Mouse (Mus musculus): ENCODE results near the gene Gcgr. TPM values are rescaled to one million over a fixed set of nuclear protein-coding genes. Genes with fewer than 3 reads are reported as not detected.
"Not testable (repeated sequence)": the region's sequence is repeated elsewhere in the genome, so short reads cannot be mapped to it uniquely, and the experiment has no call there.

The Gcgr gene
- polyA plus RNA-seq, 1 experiment from 2014 or later: 2.2 TPM

GRCm38 (mm10) chr11:120581490-120582267 lies 51.2 kb downstream of the Gcgr start, which contains the start of gene Arhgdia:
Gene Arhgdia, minus strand, starts transcription at chr11:120581624.
- H3K36me3 ChIP-seq (ENCODE audit: control insufficient read depth, insufficient read depth, low read length): peaks cover 36% of the 10 kb centered on the region
- 3% methylated on average over 72 of the region's 75 CpGs for WGBS

GRCm38 (mm10) chr11:120582268-120582981 lies 51.9 kb downstream of the Gcgr start:
- Histone ChIP-seq H3K4me2 (ENCODE audit: low read depth, low read length) (peak overlapping the region; percentile 96), H3K27ac (ENCODE audit: low read length) (peak overlapping the region; percentile 94), H3K36me3 (ENCODE audit: control insufficient read depth, insufficient read depth, low read length) (peaks cover 36% of the 10 kb centered on the region), H3K9ac (ENCODE audit: low read length) (peak overlapping the region; percentile 98), H3K27me3 (ENCODE audit: control insufficient read depth, insufficient read depth, low read length) (no peaks in the 10 kb centered on the region), H3K4me3 (replicated peaks; ENCODE audit: low read length) (peak overlapping the region; percentile 94), H3K9me3 (replicated peaks; ENCODE audit: control insufficient read depth, low read length) (0 out of 2 replicates have a peak, but pooled peaks cover 5% of the 10 kb centered on the region), H3K4me1 (ENCODE audit: control insufficient read depth, insufficient read depth, low read length) (peaks cover 22% of the 10 kb centered on the region)
- no peak for ATAC-seq (ENCODE audit: insufficient read depth, low FRiP score)
- WGBS: 68% methylated on average over 8 of the region's 8 CpGs

More at GRCm38 (mm10) chr11:120581490-120582267, 51.2 kb downstream of the Gcgr start, which contains the start of gene Arhgdia:
- H3K9me3 ChIP-seq (replicated peaks; ENCODE audit: control insufficient read depth, low read length): 0 out of 2 replicates have a peak, but pooled peaks cover 5% of the 10 kb centered on the region
- peak; percentile 61 for ATAC-seq (ENCODE audit: insufficient read depth, low FRiP score)
- peak within 1 kb of the TSS; percentile 94 for H3K4me3 ChIP-seq (replicated peaks; ENCODE audit: low read length)
- H3K4me2 ChIP-seq (ENCODE audit: low read depth, low read length): peak within 1 kb of the TSS; percentile 96
- peak within 1 kb of the TSS; percentile 94 for H3K27ac ChIP-seq (ENCODE audit: low read length)
- no peaks in the 10 kb centered on the region for H3K27me3 ChIP-seq (ENCODE audit: control insufficient read depth, insufficient read depth, low read length)
- H3K4me1 ChIP-seq (ENCODE audit: control insufficient read depth, insufficient read depth, low read length): peaks cover 22% of the 10 kb centered on the region
- peak within 1 kb of the TSS; percentile 98 for H3K9ac ChIP-seq (ENCODE audit: low read length)

- H3K4me3 ChIP-seq (replicated peaks; ENCODE audit: low read length); ATAC-seq (ENCODE audit: insufficient read depth, low FRiP score); H3K9ac ChIP-seq (ENCODE audit: low read length); H3K9me3 ChIP-seq (replicated peaks; ENCODE audit: control insufficient read depth, low read length); H3K27me3 ChIP-seq (ENCODE audit: control insufficient read depth, insufficient read depth, low read length); H3K4me2 ChIP-seq (ENCODE audit: low read depth, low read length); H3K27ac ChIP-seq (ENCODE audit: low read length): not testable (repeated sequence)
- peaks cover 22% of the 10 kb centered on the region for H3K4me1 ChIP-seq (ENCODE audit: control insufficient read depth, insufficient read depth, low read length)
- peaks cover 32% of the 10 kb centered on the region for H3K36me3 ChIP-seq (ENCODE audit: control insufficient read depth, insufficient read depth, low read length)
- 95% methylated on average over 2 of the region's 2 CpGs for WGBS
Measured at GRCm38 (mm10) chr11:120582982-120583293, 52.4 kb downstream of the Gcgr start.

GRCm38 (mm10) chr11:120583937-120584336 lies 53.4 kb downstream of the Gcgr start:
- H3K9me3 ChIP-seq (replicated peaks; ENCODE audit: control insufficient read depth, low read length): 0 out of 2 replicates have a peak, but pooled peaks cover 5% of the 10 kb centered on the region
- H3K4me3 ChIP-seq (replicated peaks; ENCODE audit: low read length): no peak overlapping the region
- no peak for ATAC-seq (ENCODE audit: insufficient read depth, low FRiP score)
- 97% methylated on average over 1 of the region's 1 CpGs for WGBS
- peaks cover 22% of the 10 kb centered on the region for H3K4me1 ChIP-seq (ENCODE audit: control insufficient read depth, insufficient read depth, low read length)
- no peak overlapping the region for H3K27ac ChIP-seq (ENCODE audit: low read length)
- no peaks in the 10 kb centered on the region for H3K27me3 ChIP-seq (ENCODE audit: control insufficient read depth, insufficient read depth, low read length)
- H3K36me3 ChIP-seq (ENCODE audit: control insufficient read depth, insufficient read depth, low read length): peaks cover 22% of the 10 kb centered on the region
- H3K4me2 ChIP-seq (ENCODE audit: low read depth, low read length): no peak overlapping the region
- no peak overlapping the region for H3K9ac ChIP-seq (ENCODE audit: low read length)

- H3K36me3 ChIP-seq (ENCODE audit: control insufficient read depth, insufficient read depth, low read length): peaks cover 15% of the 10 kb centered on the region; the same call in 1 of the 2 replicates
- H3K27ac ChIP-seq (ENCODE audit: low read length): no peak overlapping the region
- no peaks in the 10 kb centered on the region for H3K27me3 ChIP-seq (ENCODE audit: control insufficient read depth, insufficient read depth, low read length)
- 0 out of 2 replicates have a peak, but pooled peaks cover 5% of the 10 kb centered on the region for H3K9me3 ChIP-seq (replicated peaks; ENCODE audit: control insufficient read depth, low read length)
- no peak for ATAC-seq (ENCODE audit: insufficient read depth, low FRiP score)
- no peak overlapping the region for H3K4me2 ChIP-seq (ENCODE audit: low read depth, low read length)
- H3K4me1 ChIP-seq (ENCODE audit: control insufficient read depth, insufficient read depth, low read length): no peaks in the 10 kb centered on the region
- WGBS: 89% methylated on average over 6 of the region's 6 CpGs
- no peak overlapping the region for H3K9ac ChIP-seq (ENCODE audit: low read length)
- no peak overlapping the region for H3K4me3 ChIP-seq (replicated peaks; ENCODE audit: low read length)
Measured at GRCm38 (mm10) chr11:120588531-120588930, 58.0 kb downstream of the Gcgr start.

Other genes starting within 250 kb of the Gcgr start
- gene Actg1, start 182.2 kb upstream of the Gcgr start, polyA plus RNA-seq (2015; fragmentation: Nextera tagmentation; extraction: Ambion mirVana): 2,700 and 3,060 TPM in 2 replicates
- 0.44 and 0.80 TPM in 2 replicates for gene Fscn2, start 169.2 kb upstream of the Gcgr start, polyA plus RNA-seq (2015; fragmentation: Nextera tagmentation; extraction: Ambion mirVana)
- gene Faap100, start 151.9 kb upstream of the Gcgr start, polyA plus RNA-seq (2015; fragmentation: Nextera tagmentation; extraction: Ambion mirVana): 34.5 and 36.1 TPM in 2 replicates
- gene Nploc4, start 93.0 kb upstream of the Gcgr start, polyA plus RNA-seq (2015; fragmentation: Nextera tagmentation; extraction: Ambion mirVana): 22.8 and 23.5 TPM in 2 replicates
- gene Tspan10, start 88.1 kb upstream of the Gcgr start, polyA plus RNA-seq (2015; fragmentation: Nextera tagmentation; extraction: Ambion mirVana): not detected in 2 replicates
- 0.30 and 0.57 TPM in 2 replicates for gene Pde6g, start 77.2 kb upstream of the Gcgr start, polyA plus RNA-seq (2015; fragmentation: Nextera tagmentation; extraction: Ambion mirVana)
- 14.0 TPM in 2 replicates for gene Oxld1, start 72.6 kb upstream of the Gcgr start, polyA plus RNA-seq (2015; fragmentation: Nextera tagmentation; extraction: Ambion mirVana)
- 28.9 and 33.7 TPM in 2 replicates for gene Ccdc137, start 72.6 kb upstream of the Gcgr start, polyA plus RNA-seq (2015; fragmentation: Nextera tagmentation; extraction: Ambion mirVana)
- gene Arl16, start 63.1 kb upstream of the Gcgr start, polyA plus RNA-seq (2015; fragmentation: Nextera tagmentation; extraction: Ambion mirVana): 35.6 and 38.1 TPM in 2 replicates
- 140 and 145 TPM in 2 replicates for gene Mrpl12, start 46.1 kb upstream of the Gcgr start, polyA plus RNA-seq (2015; fragmentation: Nextera tagmentation; extraction: Ambion mirVana)
- gene Slc25a10, start 38.9 kb upstream of the Gcgr start, polyA plus RNA-seq (2015; fragmentation: Nextera tagmentation; extraction: Ambion mirVana): 73.9 and 75.8 TPM in 2 replicates
- gene Mcrip1, start 19.0 kb downstream of the Gcgr start, polyA plus RNA-seq (2015; fragmentation: Nextera tagmentation; extraction: Ambion mirVana): 152 and 171 TPM in 2 replicates
- gene Ppp1r27, start 20.4 kb downstream of the Gcgr start, polyA plus RNA-seq (2015; fragmentation: Nextera tagmentation; extraction: Ambion mirVana): 2.9 TPM in 1 of 2 replicates, not detected in the other
- gene P4hb, start 42.6 kb downstream of the Gcgr start, polyA plus RNA-seq (2015; fragmentation: Nextera tagmentation; extraction: Ambion mirVana): 1,026 and 1,183 TPM in 2 replicates
- gene Arhgdia, start 50.9 kb downstream of the Gcgr start, polyA plus RNA-seq (2015; fragmentation: Nextera tagmentation; extraction: Ambion mirVana): 543 and 584 TPM in 2 replicates
- 37.0 and 55.5 TPM in 2 replicates for gene Alyref, start 67.7 kb downstream of the Gcgr start, polyA plus RNA-seq (2015; fragmentation: Nextera tagmentation; extraction: Ambion mirVana)
- gene Anapc11, start 67.7 kb downstream of the Gcgr start, polyA plus RNA-seq (2015; fragmentation: Nextera tagmentation; extraction: Ambion mirVana): 176 and 181 TPM in 2 replicates
- gene Npb, start 77.8 kb downstream of the Gcgr start, polyA plus RNA-seq (2015; fragmentation: Nextera tagmentation; extraction: Ambion mirVana): 14.9 and 19.1 TPM in 2 replicates
- gene Pcyt2, start 87.2 kb downstream of the Gcgr start, polyA plus RNA-seq (2015; fragmentation: Nextera tagmentation; extraction: Ambion mirVana): 185 and 197 TPM in 2 replicates
- 36.6 and 37.7 TPM in 2 replicates for gene Sirt7, start 94.5 kb downstream of the Gcgr start, polyA plus RNA-seq (2015; fragmentation: Nextera tagmentation; extraction: Ambion mirVana)
- 19.5 and 22.1 TPM in 2 replicates for gene Mafg, start 102.9 kb downstream of the Gcgr start, polyA plus RNA-seq (2015; fragmentation: Nextera tagmentation; extraction: Ambion mirVana)
- gene Pycr1, start 113.1 kb downstream of the Gcgr start, polyA plus RNA-seq (2015; fragmentation: Nextera tagmentation; extraction: Ambion mirVana): 37.8 and 38.0 TPM in 2 replicates
- 1.4 TPM in 1 of 2 replicates, not detected in the other for gene Myadml2, start 117.5 kb downstream of the Gcgr start, polyA plus RNA-seq (2015; fragmentation: Nextera tagmentation; extraction: Ambion mirVana)
- 2.1 and 2.5 TPM in 2 replicates for gene Notum, start 130.5 kb downstream of the Gcgr start, polyA plus RNA-seq (2015; fragmentation: Nextera tagmentation; extraction: Ambion mirVana)
- gene Aspscr1, start 142.3 kb downstream of the Gcgr start, polyA plus RNA-seq (2015; fragmentation: Nextera tagmentation; extraction: Ambion mirVana): 102 and 104 TPM in 2 replicates
- 138 and 153 TPM in 2 replicates for gene Cenpx, start 183.0 kb downstream of the Gcgr start, polyA plus RNA-seq (2015; fragmentation: Nextera tagmentation; extraction: Ambion mirVana)
- gene Lrrc45, start 183.2 kb downstream of the Gcgr start, polyA plus RNA-seq (2015; fragmentation: Nextera tagmentation; extraction: Ambion mirVana): 59.1 and 62.9 TPM in 2 replicates
- 34.6 and 35.3 TPM in 2 replicates for gene Rac3, start 190.8 kb downstream of the Gcgr start, polyA plus RNA-seq (2015; fragmentation: Nextera tagmentation; extraction: Ambion mirVana)
- gene Dcxr, start 196.6 kb downstream of the Gcgr start, polyA plus RNA-seq (2015; fragmentation: Nextera tagmentation; extraction: Ambion mirVana): 43.0 and 46.0 TPM in 2 replicates
- gene Cbr2, start 201.4 kb downstream of the Gcgr start, polyA plus RNA-seq (2015; fragmentation: Nextera tagmentation; extraction: Ambion mirVana): 112 and 150 TPM in 2 replicates
- gene Hmga1b, start 232.1 kb downstream of the Gcgr start, polyA plus RNA-seq (2015; fragmentation: Nextera tagmentation; extraction: Ambion mirVana): 3.9 and 8.1 TPM in 2 replicates

Measured in stomach, embryonic 16.5 days (tissue).